Mouse (Mus musculus) CH12.LX (cell line): Measurements from ENCODE around the gene Nt5c2. TPM values are rescaled to one million over a fixed set of nuclear protein-coding genes. Genes with fewer than 3 reads are reported as not detected.

ENCODE experiments used
- DNase-seq: peaks from one replicate; pipeline ENCODE4 v3.0.0-alpha.2; 2013; ENCODE audit errors: extremely low read depth
- H3K27ac ChIP-seq: 2 replicates; pipeline ENCODE4 v1.5.1; 2012; ENCODE audit warnings: low read depth, mild to moderate bottlenecking, control low read depth, moderate library complexity; ENCODE audit not compliant: insufficient read depth
- H3K27me3 ChIP-seq: replicated peaks from 2 replicates; pipeline ENCODE3; 2012; ENCODE audit warnings: inconsistent platforms
- H3K36me3 ChIP-seq, 2 experiments: replicated peaks in 1 of 2; 2 replicates each; pipeline versions ENCODE3 to v1.6.1; 2012; ENCODE audit warnings: inconsistent platforms in 1 of 2, low read length in 1 of 2, mild to moderate bottlenecking in 1 of 2, mixed read lengths in 1 of 2, moderate library complexity in 1 of 2; ENCODE audit not compliant: control insufficient read depth in 1 of 2, insufficient read depth in 1 of 2
- H3K4me1 ChIP-seq, 2 experiments: 2 replicates each; pipeline ENCODE4 v1.6.1; 2012; ENCODE audit warnings: inconsistent platforms in 1 of 2, moderate library complexity in 1 of 2; ENCODE audit not compliant: insufficient read depth in 2 of 2, control insufficient read depth in 1 of 2
- H3K4me2 ChIP-seq: 2 replicates; pipeline ENCODE4 v1.6.1; 2012; ENCODE audit warnings: low read depth, mild to moderate bottlenecking, control low read depth; ENCODE audit not compliant: poor library complexity, insufficient read depth, severe bottlenecking
- H3K4me3 ChIP-seq, 3 experiments: fragments of 150-350 bp in 1 of 3; sonication (generic) in 1 of 3; replicated peaks in 1 of 3; 2 replicates each; pipeline versions ENCODE3 to v1.5.1; 2011 to 2012; ENCODE audit warnings: low read depth in 2 of 3, low read length in 2 of 3, mild to moderate bottlenecking in 2 of 3, moderate library complexity in 2 of 3, control low read depth in 1 of 3, improper control_type of control experiment in 1 of 3, inconsistent platforms in 1 of 3, mixed read lengths in 1 of 3; ENCODE audit not compliant: poor library complexity in 1 of 3
- H3K79me2 ChIP-seq: replicated peaks from 2 replicates; pipeline ENCODE4 v1.6.1; 2012; ENCODE audit warnings: mild to moderate bottlenecking, moderate library complexity; ENCODE audit not compliant: control insufficient read depth, poor library complexity, insufficient read depth, severe bottlenecking; ENCODE audit errors: extremely low read depth
- H3K9ac ChIP-seq: 2 replicates; pipeline ENCODE4 v1.6.1; 2012; ENCODE audit warnings: low read depth, mild to moderate bottlenecking, control low read depth, moderate library complexity; ENCODE audit not compliant: insufficient read depth
- H3K9me3 ChIP-seq: replicated peaks from 2 replicates; pipeline ENCODE3; 2012; ENCODE audit warnings: low read length, inconsistent platforms, mixed read lengths
- CHD1 ChIP-seq: IDR thresholded peaks from 2 replicates; pipeline ENCODE4 v1.6.1; 2012; ENCODE audit warnings: low read depth, low read length, improper control_type of control experiment, inconsistent platforms
- CHD2 ChIP-seq: IDR thresholded peaks from 2 replicates; pipeline ENCODE4 v1.6.1; 2011; ENCODE audit warnings: low read length, improper control_type of control experiment
- CTCF ChIP-seq, 2 experiments: IDR thresholded peaks in 1 of 2; conservative IDR thresholded peaks in 1 of 2; 2 replicates each; pipeline ENCODE4 v1.5.1; 2011 to 2012; ENCODE audit warnings: low read depth in 2 of 2, low read length in 2 of 2, improper control_type of control experiment in 1 of 2, inconsistent platforms in 1 of 2, mild to moderate bottlenecking in 1 of 2, moderate library complexity in 1 of 2
- EP300 ChIP-seq: IDR thresholded peaks from 2 replicates; pipeline ENCODE4 v1.6.1; 2011; ENCODE audit warnings: low read length, improper control_type of control experiment
- IRF4 ChIP-seq: IDR thresholded peaks from 2 replicates; pipeline ENCODE4 v1.6.1; 2014; ENCODE audit warnings: low read depth, mild to moderate bottlenecking, inconsistent platforms, low read length, improper control_type of control experiment
- JUN ChIP-seq: IDR thresholded peaks from 2 replicates; pipeline ENCODE4 v1.6.1; 2011; ENCODE audit warnings: low read depth, mild to moderate bottlenecking, low read length, improper control_type of control experiment, moderate library complexity; ENCODE audit not compliant: insufficient read depth
- KAT2A ChIP-seq: IDR thresholded peaks from 2 replicates; pipeline ENCODE4 v1.6.1; 2012; ENCODE audit warnings: low read length, improper control_type of control experiment, inconsistent platforms; ENCODE audit not compliant: insufficient replicate concordance
- MAX ChIP-seq: IDR thresholded peaks from 2 replicates; pipeline ENCODE4 v1.6.1; 2011; ENCODE audit warnings: low read length, improper control_type of control experiment
- MXI1 ChIP-seq: IDR thresholded peaks from 2 replicates; pipeline ENCODE4 v1.6.1; 2011; ENCODE audit warnings: mild to moderate bottlenecking, low read depth, low read length, improper control_type of control experiment
- NELFE ChIP-seq: IDR thresholded peaks from 2 replicates; pipeline ENCODE4 v1.6.1; 2011; ENCODE audit warnings: low read depth, low read length, improper control_type of control experiment
- NRF1 ChIP-seq: IDR thresholded peaks from 2 replicates; pipeline ENCODE4 v1.6.1; 2014; ENCODE audit warnings: low read depth, mild to moderate bottlenecking, inconsistent platforms, low read length, improper control_type of control experiment, moderate library complexity
- PAX5 ChIP-seq: IDR thresholded peaks from 2 replicates; pipeline ENCODE4 v1.6.1; 2012; ENCODE audit warnings: low read length, inconsistent platforms, mixed read lengths
- POLR2AphosphoS2 ChIP-seq: IDR thresholded peaks from 2 replicates; pipeline ENCODE4 v1.6.1; 2011; ENCODE audit warnings: low read depth, low read length, improper control_type of control experiment
- RCOR1 ChIP-seq: conservative IDR thresholded peaks from 2 replicates; pipeline ENCODE4 v1.6.1; 2012; ENCODE audit warnings: low read depth, mild to moderate bottlenecking, inconsistent platforms, low read length, improper control_type of control experiment
- SIN3A ChIP-seq: IDR thresholded peaks from 2 replicates; pipeline ENCODE4 v1.6.1; 2012; ENCODE audit warnings: low read length, improper control_type of control experiment, inconsistent platforms
- TBP ChIP-seq: conservative IDR thresholded peaks from 2 replicates; pipeline ENCODE4 v1.6.1; 2011; ENCODE audit warnings: low read depth, low read length, improper control_type of control experiment
- TCF12 ChIP-seq: IDR thresholded peaks from 2 replicates; pipeline ENCODE4 v1.6.1; 2014; ENCODE audit warnings: low read depth, mild to moderate bottlenecking, inconsistent platforms, low read length, improper control_type of control experiment
- USF2 ChIP-seq: conservative IDR thresholded peaks from 2 replicates; pipeline ENCODE4 v1.6.1; 2011; ENCODE audit warnings: low read depth, low read length, improper control_type of control experiment
- ZC3H11A ChIP-seq: IDR thresholded peaks from 2 replicates; pipeline ENCODE4 v1.6.1; 2012; ENCODE audit warnings: low read depth, mild to moderate bottlenecking, inconsistent platforms, low read length, improper control_type of control experiment
- dilution Hi-C: fragments of 300-500 bp; cut with MboI; formaldehyde crosslinking; loops from 2 replicates; pipeline ENCODE4 v1.14.3; 2020; ENCODE audit warnings: low sequenced_read_pairs; ENCODE audit not compliant: extremely low pct_unique_long_range_greater_than_20kb, extremely low pct_ligation_motif_present
- in situ Hi-C: fragments of 300-500 bp; cut with MboI; formaldehyde crosslinking; loops from 3 replicates; pipeline ENCODE4 v1.14.3; 2019; ENCODE audit warnings: low sequenced_read_pairs, low pct_ligation_motif_present, low pct_unique_long_range_greater_than_20kb, mixed read lengths
- polyA plus RNA-seq: library from polyadenylated mRNA; unstranded; fragments of >175 nt; gene quantifications from 2 replicates; pipeline ENCODE4 v1.2.1, GENCODE M21; 2012; ENCODE audit warnings: low read depth; ENCODE audit not compliant: insufficient read length
- total RNA-seq, 2 experiments: library from RNA; depleted of rRNA; stranded (reverse); fragments of 300-350 nt in 1 of 2; fragments of >200 nt in 1 of 2; gene quantifications; 2 replicates each; pipeline ENCODE4 v1.2.3; 2012 to 2014

The Nt5c2 gene
- total and polyA plus RNA-seq, 3 experiments, result 15.1 to 62.9 (median 21.1) TPM

- H3K4me1 ChIP-seq, result peaks cover 3 to 38% of the 10 kb centered on the region in 2 experiments; a peak in 3 of 4 replicates
- peak; percentile 60 for DNase-seq
- H3K9me3 ChIP-seq, result peaks cover 3% of the 10 kb centered on the region
- H3K79me2 ChIP-seq, result peaks cover 30% of the 10 kb centered on the region
- H3K27me3 ChIP-seq, result no peaks in the 10 kb centered on the region
- peaks cover 0 to 21% of the 10 kb centered on the region in 2 experiments for H3K36me3 ChIP-seq
- TF ChIP-seq SIN3A, result peak; percentile 22
- TF ChIP-seq RCOR1, result 0 out of 2 replicates have a peak, but pooled peaks have one; percentile 37
- TF ChIP-seq CHD2, result no peak; the same call in 1 of the 2 replicates
- TF ChIP-seq JUN, result no peak
- TF ChIP-seq KAT2A, result no peak
- TF ChIP-seq TBP, result 0 out of 2 replicates have a peak, but pooled peaks have one; percentile 0
- no peak for TF ChIP-seq POLR2AphosphoS2
- no peak for TF ChIP-seq NRF1
- TF ChIP-seq TCF12, result no peak
- TF ChIP-seq EP300, result 0 out of 2 replicates have a peak, but pooled peaks have one; percentile 37
- no peak for TF ChIP-seq CTCF (conservative IDR thresholded peaks at IDR 0.05 in 1 of 2, IDR thresholded peaks at IDR 0.05 in 1 of 2; ENCODE audit: low read depth in 2 of 2, low read length in 2 of 2)
- no peak; the same call in 1 of the 2 replicates for TF ChIP-seq MXI1
- TF ChIP-seq IRF4, result 0 out of 2 replicates have a peak, but pooled peaks have one; percentile 8
- H3K4me2 ChIP-seq, result peak overlapping the region; percentile 97
- in situ Hi-C loops, result no loop called here
- H3K4me3 ChIP-seq, result peak overlapping the region; percentile 71 to 84 (median 77)
- peak overlapping the region; percentile 97 for H3K9ac ChIP-seq
- dilution Hi-C loops, result no loop called here
- H3K27ac ChIP-seq, result peak overlapping the region; percentile 57; the same call in 1 of the 2 replicates
Observed at GRCm38 (mm10) chr19:46961047-46961651, 53.8 kb downstream of the Nt5c2 start.

GRCm38 (mm10) chr19:46960101-46961046 is 54.6 kb downstream of the Nt5c2 start:
- Histone ChIP-seq H3K27me3 (no peaks in the 10 kb centered on the region), H3K27ac (peak overlapping the region; percentile 57; the same call in 1 of the 2 replicates), H3K4me1 (peaks cover 3 to 38% of the 10 kb centered on the region in 2 experiments; a peak in 3 of 4 replicates), H3K79me2 (peaks cover 30% of the 10 kb centered on the region), H3K9me3 (no peaks in the 10 kb centered on the region), H3K36me3 (peaks cover 0 to 23% of the 10 kb centered on the region in 2 experiments), H3K4me3 (peak overlapping the region; percentile 71 to 84 (median 77)), H3K9ac (peak overlapping the region; percentile 97), H3K4me2 (peak overlapping the region; percentile 97)
- DNase-seq, result peak; percentile 24
- dilution Hi-C loops (no loop called here), in situ Hi-C loops (no loop called here)
- no peak for TF ChIP-seq MAX
- no peak for TF ChIP-seq USF2
- TF ChIP-seq NELFE, result 0 out of 2 replicates have a peak, but pooled peaks have one; percentile 25
- no peak for TF ChIP-seq RCOR1
- TF ChIP-seq ZC3H11A, result no peak
- TF ChIP-seq CHD1, result no peak
- TF ChIP-seq PAX5, result no peak
